Mouse (Mus musculus) erythroid progenitor cell, adult 5-6 weeks (primary cell): ENCODE results near the gene Thnsl2. TPM values are rescaled to one million over a fixed set of nuclear protein-coding genes. Genes with fewer than 3 reads are reported as not detected.

Experiments used
- ATAC-seq: replicated peaks from 2 replicates; pipeline ENCODE4 v1.8.0; 2016; ENCODE audit warnings: moderate number of reproducible peaks, mild to moderate bottlenecking, moderate TSS enrichment, inconsistent platforms; ENCODE audit not compliant: poor library complexity, low FRiP score, severe bottlenecking
- total RNA-seq, 2 experiments: library from RNA; stranded (forward) in 1 of 2; stranded (reverse) in 1 of 2; fragments of 150-400 nt in 1 of 2; fragments of 186-747, 209-891 nt in 1 of 2; gene quantifications; 2 replicates each; pipeline versions ENCODE4 v1.2.3 to v1.2.4; 2015 to 2017; ENCODE audit warnings: low replicate concordance in 2 of 2

Thnsl2 gene
- total RNA-seq (2015; ENCODE audit: low replicate concordance) (not detected in 2 replicates), total RNA-seq (2017; ENCODE audit: low replicate concordance) (not detected in 2 replicates)

DNA sequence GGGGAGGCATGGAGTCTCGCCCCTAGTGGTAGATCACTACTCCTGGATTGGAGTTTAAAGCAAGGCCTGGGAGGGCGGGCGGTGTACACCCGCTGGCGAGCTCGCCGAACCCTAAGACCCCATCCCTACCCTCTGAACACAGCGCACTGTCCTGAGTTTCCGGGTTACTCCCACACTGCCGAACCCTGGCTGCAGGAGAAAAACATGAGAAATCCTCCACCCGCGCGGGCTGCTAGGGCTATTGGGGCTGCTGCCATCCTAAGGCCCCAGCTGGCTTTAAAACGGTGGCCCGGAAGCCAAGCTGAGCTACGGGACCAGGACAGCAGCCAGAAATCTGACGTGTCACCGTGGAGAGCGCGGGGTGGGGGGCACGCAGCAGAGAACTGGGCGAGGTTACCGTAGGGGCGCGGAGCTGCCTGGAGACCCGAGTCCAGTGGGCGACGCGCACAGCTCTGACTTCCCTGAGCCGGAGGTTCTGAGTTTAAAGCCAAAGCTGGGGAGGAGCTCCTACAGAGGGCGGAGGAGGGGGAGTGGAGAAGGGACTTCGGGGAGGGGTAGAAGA lies at the start of gene Thnsl2:
Gene Thnsl2 (minus strand): TSS at position 546 of the 562 bp plus-strand sequence.
- no peak for ATAC-seq

DNA sequence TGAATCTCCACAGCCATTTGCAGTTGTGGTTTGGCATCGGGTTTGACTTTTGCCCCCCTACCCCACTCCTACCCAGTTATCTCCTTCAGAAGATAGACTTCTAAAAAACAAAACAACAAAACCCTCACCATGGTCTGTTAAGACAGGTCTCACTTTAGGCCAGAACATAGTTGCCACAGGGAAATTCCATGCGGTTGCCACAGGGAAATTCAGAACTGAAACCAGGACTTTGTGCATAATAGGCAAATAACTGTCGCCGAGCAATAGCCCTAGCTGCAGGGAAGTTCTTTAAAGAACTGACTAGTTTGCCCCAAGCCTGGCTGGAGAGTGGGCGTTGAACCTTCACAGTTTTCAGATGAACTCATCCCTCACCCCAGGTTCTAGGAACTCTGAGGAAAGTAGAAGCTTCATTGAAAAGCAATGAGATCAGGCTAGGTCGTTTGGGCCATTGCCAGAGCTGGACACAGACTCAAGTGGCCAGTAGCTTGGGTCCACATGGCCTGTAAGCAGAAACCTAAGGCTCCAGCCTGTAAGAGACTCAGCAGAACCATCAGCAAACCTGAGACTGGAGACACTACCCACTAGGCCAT lies 49.0 kb upstream of the Thnsl2 start:
- ATAC-seq = no peak

- no peak for ATAC-seq
Observed at GRCm38 (mm10) chr6:71190501-71190900, 46.3 kb upstream of the Thnsl2 start.

DNA sequence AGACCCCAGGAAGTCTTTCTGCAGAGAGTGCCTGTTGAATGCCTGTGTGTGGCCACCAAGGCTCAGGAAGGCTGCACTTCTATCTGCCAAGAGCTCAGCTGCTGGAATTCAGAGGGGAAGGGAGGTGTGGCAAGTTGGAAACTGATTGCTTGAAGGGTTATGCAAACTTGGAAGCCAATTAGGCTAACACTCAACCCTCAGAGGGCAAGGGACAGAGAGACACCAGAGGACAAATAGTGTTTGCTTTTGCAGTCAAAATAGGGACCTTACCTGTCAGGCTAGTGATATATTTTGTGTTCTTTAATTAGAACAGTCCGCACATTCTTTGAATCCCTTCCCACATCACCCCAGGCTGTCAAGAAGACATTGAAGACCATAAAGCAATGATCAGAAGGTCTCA lies 45.3 kb upstream of the Thnsl2 start:
- no peak for ATAC-seq

DNA sequence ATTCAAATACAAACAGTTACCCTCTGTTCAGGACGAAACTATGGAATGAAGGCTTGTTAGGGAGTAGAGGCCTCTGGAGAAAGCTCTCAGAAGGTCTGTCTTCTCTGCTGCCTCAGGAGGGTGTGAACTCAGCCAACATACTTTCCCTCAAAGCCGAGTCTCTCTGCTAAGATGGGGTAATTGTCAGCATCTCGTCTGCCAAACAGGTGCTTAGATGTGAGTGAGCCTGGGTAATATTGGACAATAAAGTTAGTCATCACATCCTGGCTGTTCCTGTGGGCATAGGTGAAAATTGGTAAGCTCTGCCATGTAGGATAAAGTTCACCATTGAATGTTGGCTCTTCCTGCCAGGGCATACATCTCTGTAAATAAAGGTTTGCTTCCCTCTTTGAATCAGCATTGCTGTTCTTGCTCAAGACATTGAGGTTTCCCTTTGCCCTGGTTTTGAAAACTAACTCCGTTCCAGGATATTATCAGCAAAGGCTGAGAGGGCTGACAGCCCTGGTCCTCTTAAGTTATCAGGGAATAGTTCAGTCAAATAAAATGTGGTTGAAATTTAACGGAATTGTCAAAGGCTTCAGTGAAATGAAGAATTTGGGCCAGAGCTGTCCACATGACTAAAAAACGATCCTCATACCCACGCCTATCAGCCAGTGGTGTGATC lies 40.8 kb upstream of the Thnsl2 start:
- no peak for ATAC-seq

- ATAC-seq = no peak
Observed at GRCm38 (mm10) chr6:71180596-71180995, 36.4 kb upstream of the Thnsl2 start.

- ATAC-seq = no peak
Observed at GRCm38 (mm10) chr6:71172812-71173580, 28.8 kb upstream of the Thnsl2 start.

DNA sequence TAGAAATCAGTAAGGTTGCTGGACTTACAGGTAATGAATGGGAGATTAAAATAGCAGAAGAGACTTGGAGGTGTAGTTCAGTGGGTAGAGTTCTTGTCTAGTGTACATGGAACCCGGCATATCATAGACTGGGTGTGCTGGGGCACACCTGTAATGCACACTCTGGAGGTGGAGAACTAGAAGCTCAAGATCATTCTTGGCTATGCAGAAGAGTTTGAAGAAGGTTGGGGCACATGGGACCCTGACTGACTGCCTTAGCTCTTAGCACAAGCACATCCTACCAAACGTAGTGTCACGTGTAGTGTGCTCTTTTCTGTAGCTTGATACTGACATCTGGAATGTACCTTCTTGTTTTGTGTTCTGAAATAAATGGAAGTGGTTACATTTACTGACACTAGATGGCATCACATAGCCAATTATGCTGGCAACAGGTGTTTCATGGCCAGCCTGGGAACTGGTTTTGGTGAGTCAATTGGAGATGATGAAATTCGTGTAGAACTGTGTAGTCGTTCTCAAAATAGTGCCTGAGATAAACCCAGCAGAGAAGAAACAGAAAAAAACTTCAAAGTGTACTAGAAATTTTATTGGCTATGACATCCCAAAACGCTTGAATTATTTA lies 22.4 kb upstream of the Thnsl2 start:
- no peak for ATAC-seq

- ATAC-seq = no peak
Observed at GRCm38 (mm10) chr6:71164394-71164793, 20.2 kb upstream of the Thnsl2 start.

DNA sequence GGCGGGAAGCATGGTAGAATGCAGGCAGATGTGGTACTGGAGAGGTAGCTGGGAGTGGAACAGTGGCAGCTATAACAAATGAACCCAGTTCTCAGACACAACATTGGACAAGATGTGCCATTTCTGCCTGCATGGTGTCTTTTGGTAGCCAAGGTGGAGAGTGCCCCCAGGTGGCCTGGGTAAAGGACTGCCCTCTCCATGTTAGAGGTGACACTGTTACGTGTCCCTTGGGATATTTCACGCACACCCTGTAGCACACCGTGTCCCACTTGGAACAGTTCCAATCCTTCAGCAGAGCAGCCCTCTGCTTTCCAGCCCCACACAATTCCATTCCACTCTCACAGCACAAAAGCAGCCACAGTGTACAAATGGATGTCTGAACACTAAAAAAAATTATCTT lies 18.0 kb upstream of the Thnsl2 start:
- ATAC-seq = no peak

DNA sequence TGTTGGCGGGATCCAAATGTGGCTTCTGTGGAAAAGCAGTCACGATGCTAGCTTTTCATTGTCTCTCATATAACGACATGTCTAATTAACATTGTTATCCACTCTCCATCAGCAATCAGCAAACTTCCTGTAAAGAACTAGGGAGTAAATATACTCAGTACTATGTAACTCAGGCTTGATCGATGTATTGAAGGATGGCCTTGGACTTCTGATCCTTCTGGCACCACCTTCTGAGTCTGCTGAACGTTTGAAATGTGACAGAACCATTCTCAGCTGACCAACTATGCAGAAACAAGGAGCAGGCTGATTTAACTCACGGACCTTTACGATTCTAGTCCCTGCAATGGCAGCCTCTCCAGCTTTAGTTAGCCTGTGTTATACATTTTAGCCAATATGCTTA lies 17.1 kb upstream of the Thnsl2 start:
- no peak for ATAC-seq

- ATAC-seq = no peak
Observed at GRCm38 (mm10) chr6:71156674-71157326, 12.6 kb upstream of the Thnsl2 start.

DNA sequence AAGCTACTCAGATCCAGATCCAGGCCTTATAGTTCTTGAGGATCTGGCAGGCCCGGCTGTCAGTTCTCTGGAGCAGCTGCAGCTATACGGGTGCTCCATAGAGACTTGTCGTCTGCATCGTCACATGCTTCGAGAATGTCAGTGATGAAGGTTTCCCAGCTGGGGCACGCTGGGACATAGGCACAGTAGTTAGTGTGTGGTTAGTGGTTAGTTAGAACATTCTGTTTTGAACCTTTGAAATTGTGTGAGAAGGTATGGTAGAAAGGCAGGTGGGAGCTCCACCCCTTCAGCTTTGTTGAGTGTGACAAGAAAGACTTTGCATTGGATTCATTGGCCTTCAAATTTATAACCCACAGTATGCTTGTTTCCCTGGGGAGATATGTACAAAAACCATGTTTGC lies 10.6 kb upstream of the Thnsl2 start:
- ATAC-seq = no peak

GRCm38 (mm10) chr6:71153486-71153885 lies 9.2 kb upstream of the Thnsl2 start:
- no peak for ATAC-seq

- ATAC-seq = no peak
Observed at GRCm38 (mm10) chr6:71151098-71151497, 6.9 kb upstream of the Thnsl2 start.

DNA sequence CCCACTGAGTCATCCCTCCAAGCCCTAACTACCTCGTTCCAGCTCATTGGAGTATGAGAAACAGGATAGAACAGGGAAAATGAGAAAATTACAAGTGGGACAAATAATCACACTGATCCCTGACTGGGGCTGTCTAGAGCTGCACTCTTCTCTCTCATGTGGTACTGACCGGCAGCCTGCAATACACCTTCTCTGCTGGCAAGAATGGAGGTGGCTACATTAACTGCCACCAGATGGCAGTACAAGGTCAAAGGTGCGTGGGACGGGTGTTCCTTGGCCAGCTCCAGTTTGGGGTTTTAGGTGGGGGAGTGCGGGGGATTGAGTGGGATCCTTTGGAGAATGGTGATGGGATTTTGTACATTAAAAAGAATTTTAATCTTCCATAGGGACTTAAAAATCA lies 5.3 kb upstream of the Thnsl2 start:
- no peak for ATAC-seq

DNA sequence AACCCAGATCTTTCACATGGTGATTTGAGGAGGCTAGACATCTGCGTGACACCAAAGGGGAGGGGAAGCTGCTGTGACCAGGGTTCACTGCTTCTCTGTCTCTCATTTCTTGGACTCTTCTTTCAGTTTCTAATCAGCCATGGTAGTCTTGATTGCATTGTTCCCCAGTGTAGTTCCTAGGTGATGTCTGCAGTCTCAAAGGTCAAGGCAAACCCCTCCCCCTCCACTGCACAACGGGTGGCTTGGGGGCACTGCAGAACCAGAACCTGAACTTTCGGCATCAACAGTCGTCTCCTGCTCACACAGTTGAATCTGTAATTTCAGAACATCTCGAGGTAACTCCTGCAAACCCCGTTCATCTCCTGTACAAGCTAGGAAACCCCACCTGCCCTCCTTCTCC lies 4.1 kb upstream of the Thnsl2 start:
- no peak for ATAC-seq

DNA sequence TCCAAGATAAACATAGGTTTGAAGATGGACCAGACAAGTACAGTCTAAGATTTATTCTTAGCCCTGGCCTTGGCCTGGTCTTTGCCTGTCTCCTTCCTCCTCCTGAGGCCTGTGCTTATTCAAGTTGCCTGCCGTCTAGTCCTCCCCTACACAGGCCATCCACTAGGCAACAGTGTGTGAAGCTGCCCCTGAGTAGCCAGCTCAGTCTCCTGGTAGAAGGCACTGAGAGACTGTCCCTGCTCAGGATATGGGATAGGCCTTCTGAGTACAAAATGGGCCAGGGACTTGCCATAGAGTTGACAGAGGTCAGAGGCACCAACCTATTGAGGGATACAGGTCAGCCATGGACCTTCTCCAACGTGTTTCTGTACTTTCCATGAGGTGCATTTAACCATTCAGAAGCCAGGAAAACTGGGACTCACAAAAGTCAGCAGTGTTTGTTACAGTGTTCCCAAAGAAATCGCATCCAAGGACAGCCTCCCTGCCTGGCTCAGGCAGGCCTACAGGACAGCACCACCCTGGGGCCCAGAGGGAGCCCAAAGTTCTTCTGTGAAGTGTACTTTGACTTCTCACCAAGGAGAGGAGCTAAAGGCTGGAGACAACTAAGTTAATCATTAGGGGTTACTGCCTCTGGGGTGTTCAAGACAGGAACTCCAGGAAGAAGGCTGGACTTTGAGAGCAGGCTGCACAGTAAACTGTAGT lies 1.2 kb upstream of the Thnsl2 start:
- no peak for ATAC-seq
